Mouse (Mus musculus) adrenal gland, adult 2 months (tissue): ENCODE data around the gene Treml4. TPM values are rescaled to one million over a fixed set of nuclear protein-coding genes. Genes with fewer than 3 reads are reported as not detected.

ENCODE experiments used
- polyA plus RNA-seq: library from polyadenylated mRNA; depleted of rRNA; stranded (reverse); fragments of >200 nt; gene quantifications from 2 replicates; pipeline ENCODE4 v1.2.3, GENCODE M21; 2012; rRNA removed
- total RNA-seq, 2 experiments: library from RNA; stranded (reverse); gene quantifications; 2 replicates each; pipeline ENCODE4 v1.2.3; 2021

Treml4 gene
- total and polyA plus RNA-seq, 3 experiments, result 0.23 to 1.2 (median 1.0) TPM

Other genes starting within 250 kb of the Treml4 start
- not detected for gene 1700122O11Rik, start 226.0 kb upstream of the Treml4 start, total RNA-seq
- gene 1700122O11Rik, start 226.0 kb upstream of the Treml4 start, polyA plus RNA-seq, result not detected in 2 replicates
- gene 1700067P10Rik, start 175.0 kb upstream of the Treml4 start, total RNA-seq, result not detected
- gene 1700067P10Rik, start 175.0 kb upstream of the Treml4 start, polyA plus RNA-seq, result not detected in 2 replicates
- not detected for gene 9830107B12Rik, start 118.0 kb upstream of the Treml4 start, total RNA-seq
- not detected in 2 replicates for gene 9830107B12Rik, start 118.0 kb upstream of the Treml4 start, polyA plus RNA-seq
- not detected for gene A530064D06Rik, start 97.0 kb upstream of the Treml4 start, total RNA-seq
- gene A530064D06Rik, start 97.0 kb upstream of the Treml4 start, polyA plus RNA-seq, result 0.08 and 0.68 TPM in 2 replicates
- gene Trem1, start 31.5 kb upstream of the Treml4 start, total RNA-seq, result under 1 TPM; 0.17 to 0.24 TPM
- not detected in 2 replicates for gene Trem1, start 31.5 kb upstream of the Treml4 start, polyA plus RNA-seq
- under 1 TPM in 1 of 2 experiments, not detected in 1; 0.48 TPM for gene Trem3, start 16.5 kb upstream of the Treml4 start, total RNA-seq
- not detected in 2 replicates for gene Trem3, start 16.5 kb upstream of the Treml4 start, polyA plus RNA-seq
- gene Treml2, start 35.2 kb downstream of the Treml4 start, total RNA-seq, result under 1 TPM; 0.20 to 0.38 TPM
- 0.26 and 0.42 TPM in 2 replicates for gene Treml2, start 35.2 kb downstream of the Treml4 start, polyA plus RNA-seq
- under 1 TPM; 0.14 to 0.43 TPM for gene B430306N03Rik, start 51.8 kb downstream of the Treml4 start, total RNA-seq
- gene B430306N03Rik, start 51.8 kb downstream of the Treml4 start, polyA plus RNA-seq, result 0.10 and 0.19 TPM in 2 replicates
- 1 to 10 TPM; 3.4 to 5.3 TPM for gene Trem2, start 82.1 kb downstream of the Treml4 start, total RNA-seq
- gene Trem2, start 82.1 kb downstream of the Treml4 start, polyA plus RNA-seq, result 9.4 and 12.2 TPM in 2 replicates
- under 1 TPM in 1 of 2 experiments, not detected in 1; 0.48 TPM for gene Treml1, start 95.6 kb downstream of the Treml4 start, total RNA-seq
- gene Treml1, start 95.6 kb downstream of the Treml4 start, polyA plus RNA-seq, result 0.33 and 0.42 TPM in 2 replicates
- gene Nfya, start 145.6 kb downstream of the Treml4 start, total RNA-seq, result 10 to 100 TPM; 26.4 to 41.3 TPM
- 45.1 and 55.8 TPM in 2 replicates for gene Nfya, start 145.6 kb downstream of the Treml4 start, polyA plus RNA-seq
- gene Oard1, start 145.7 kb downstream of the Treml4 start, total RNA-seq, result 10 to 100 TPM; 14.6 to 19.6 TPM
- gene Oard1, start 145.7 kb downstream of the Treml4 start, polyA plus RNA-seq, result 2.5 TPM in 2 replicates
- 1 to 10 TPM; 1.7 to 2.0 TPM for gene Apobec2, start 168.6 kb downstream of the Treml4 start, total RNA-seq
- 0.28 and 0.58 TPM in 2 replicates for gene Apobec2, start 168.6 kb downstream of the Treml4 start, polyA plus RNA-seq
- gene Tspo2, start 187.2 kb downstream of the Treml4 start, total RNA-seq, result not detected
- gene Tspo2, start 187.2 kb downstream of the Treml4 start, polyA plus RNA-seq, result not detected in 2 replicates
- gene Unc5cl, start 190.6 kb downstream of the Treml4 start, total RNA-seq, result not detected
- gene Unc5cl, start 190.6 kb downstream of the Treml4 start, polyA plus RNA-seq, result not detected in 2 replicates